Mouse (Mus musculus) MEL (cell line): Measurements from ENCODE around the gene Slc7a6os.

ENCODE experiments used
- CTCF ChIP-seq, 3 experiments: IDR thresholded peaks in 2 of 3; conservative IDR thresholded peaks in 1 of 3; 2 replicates each; pipeline ENCODE4 v1.5.1; 2011 to 2012; ENCODE audit warnings: low read length in 3 of 3, low read depth in 2 of 3, mild to moderate bottlenecking in 2 of 3, improper control_type of control experiment in 1 of 3, inconsistent platforms in 1 of 3, mixed read lengths in 1 of 3, moderate library complexity in 1 of 3; ENCODE audit not compliant: control insufficient read depth in 1 of 3, insufficient read depth in 1 of 3, poor library complexity in 1 of 3, severe bottlenecking in 1 of 3
- SIN3A ChIP-seq: IDR thresholded peaks from 2 replicates; pipeline ENCODE4 v1.6.1; 2012; ENCODE audit warnings: low read length, improper control_type of control experiment, inconsistent platforms

- TF ChIP-seq CTCF (IDR thresholded peaks at IDR 0.05 in 2 of 3, conservative IDR thresholded peaks at IDR 0.05 in 1 of 3; ENCODE audit: control insufficient read depth in 1 of 3, insufficient read depth in 1 of 3, low read depth in 2 of 3, low read length in 3 of 3, poor library complexity in 1 of 3, severe bottlenecking in 1 of 3) (no peak), SIN3A (no peak)
These were observed 32.3 kb downstream of the Slc7a6os start for GRCm38 (mm10) chr8:106178428-106178827.
